Mouse (Mus musculus): ENCODE measurements around the gene Mpzl3. TPM values are rescaled to one million over a fixed set of nuclear protein-coding genes. Genes with fewer than 3 reads are reported as not detected.
"Not testable (repeated sequence)": the region's sequence is repeated elsewhere in the genome, so short reads cannot be mapped to it uniquely, and the experiment has no call there.

Mpzl3 gene
- polyA plus RNA-seq, 1 experiment from 2014 or later = 6.2 TPM

GRCm38 (mm10) chr9:45022800-45023199 lies 32.2 kb upstream of the Mpzl3 start:
- no peaks in the 10 kb centered on the region for H3K27me3 ChIP-seq (replicated peaks; ENCODE audit: control insufficient read depth, insufficient read depth, low read length)

GRCm38 (mm10) chr9:45023638-45024037 lies 31.3 kb upstream of the Mpzl3 start:
- Histone ChIP-seq H3K9me3 (ENCODE audit: control insufficient read depth, low read length) (no peaks in the 10 kb centered on the region), H3K4me3 (ENCODE audit: low read length) (no peak overlapping the region), H3K27me3 (replicated peaks; ENCODE audit: control insufficient read depth, insufficient read depth, low read length) (no peaks in the 10 kb centered on the region), H3K36me3 (ENCODE audit: control insufficient read depth, insufficient read depth, low read length) (no peaks in the 10 kb centered on the region), H3K9ac (ENCODE audit: low read depth, low read length) (no peak overlapping the region), H3K4me2 (ENCODE audit: low read depth, low read length) (no peak overlapping the region), H3K4me1 (ENCODE audit: control insufficient read depth, insufficient read depth, low read length) (no peaks in the 10 kb centered on the region), H3K27ac (ENCODE audit: low read length) (no peak overlapping the region)
- WGBS = 64% methylated on average over 3 of the region's 3 CpGs
- ATAC-seq = no peak

More at GRCm38 (mm10) chr9:45022800-45023199, 32.2 kb upstream of the Mpzl3 start:
- H3K4me1 ChIP-seq (ENCODE audit: control insufficient read depth, insufficient read depth, low read length) = no peaks in the 10 kb centered on the region
- no peak overlapping the region for H3K4me3 ChIP-seq (ENCODE audit: low read length)
- H3K36me3 ChIP-seq (ENCODE audit: control insufficient read depth, insufficient read depth, low read length) = no peaks in the 10 kb centered on the region
- 9% methylated on average over 3 of the region's 3 CpGs for WGBS
- no peak overlapping the region for H3K9ac ChIP-seq (ENCODE audit: low read depth, low read length)
- no peak overlapping the region for H3K27ac ChIP-seq (ENCODE audit: low read length)
- H3K4me2 ChIP-seq (ENCODE audit: low read depth, low read length) = no peak overlapping the region
- H3K9me3 ChIP-seq (ENCODE audit: control insufficient read depth, low read length) = no peaks in the 10 kb centered on the region
- no peak for ATAC-seq

- WGBS = 73% methylated on average over 2 of the region's 2 CpGs
- H3K36me3 ChIP-seq (ENCODE audit: control insufficient read depth, insufficient read depth, low read length) = no peaks in the 10 kb centered on the region
- H3K4me1 ChIP-seq (ENCODE audit: control insufficient read depth, insufficient read depth, low read length) = no peaks in the 10 kb centered on the region
- ATAC-seq = no peak
- no peak overlapping the region for H3K4me2 ChIP-seq (ENCODE audit: low read depth, low read length)
- no peaks in the 10 kb centered on the region for H3K27me3 ChIP-seq (replicated peaks; ENCODE audit: control insufficient read depth, insufficient read depth, low read length)
- no peak overlapping the region for H3K27ac ChIP-seq (ENCODE audit: low read length)
- H3K4me3 ChIP-seq (ENCODE audit: low read length) = no peak overlapping the region
- H3K9me3 ChIP-seq (ENCODE audit: control insufficient read depth, low read length) = no peaks in the 10 kb centered on the region
- H3K9ac ChIP-seq (ENCODE audit: low read depth, low read length) = no peak overlapping the region
Observed at GRCm38 (mm10) chr9:45024187-45024586, 30.8 kb upstream of the Mpzl3 start.

- no peaks in the 10 kb centered on the region for H3K36me3 ChIP-seq (ENCODE audit: control insufficient read depth, insufficient read depth, low read length)
- no peak for ATAC-seq
- no peaks in the 10 kb centered on the region for H3K9me3 ChIP-seq (ENCODE audit: control insufficient read depth, low read length)
- H3K4me3 ChIP-seq (ENCODE audit: low read length) = no peak overlapping the region
- WGBS = 67% methylated on average over 8 of the region's 8 CpGs
- no peak overlapping the region for H3K9ac ChIP-seq (ENCODE audit: low read depth, low read length)
- no peak overlapping the region for H3K27ac ChIP-seq (ENCODE audit: low read length)
- no peak overlapping the region for H3K4me2 ChIP-seq (ENCODE audit: low read depth, low read length)
- no peaks in the 10 kb centered on the region for H3K4me1 ChIP-seq (ENCODE audit: control insufficient read depth, insufficient read depth, low read length)
- H3K27me3 ChIP-seq (replicated peaks; ENCODE audit: control insufficient read depth, insufficient read depth, low read length) = no peaks in the 10 kb centered on the region
Observed at GRCm38 (mm10) chr9:45027376-45027775, 27.6 kb upstream of the Mpzl3 start.

- no peaks in the 10 kb centered on the region for H3K9me3 ChIP-seq (ENCODE audit: control insufficient read depth, low read length)
- 63% methylated on average over 6 of the region's 6 CpGs for WGBS
- no peak overlapping the region for H3K4me3 ChIP-seq (ENCODE audit: low read length)
- H3K27ac ChIP-seq (ENCODE audit: low read length) = no peak overlapping the region
- no peak for ATAC-seq
- H3K36me3 ChIP-seq (ENCODE audit: control insufficient read depth, insufficient read depth, low read length) = no peaks in the 10 kb centered on the region
- H3K4me1 ChIP-seq (ENCODE audit: control insufficient read depth, insufficient read depth, low read length) = no peaks in the 10 kb centered on the region
- H3K27me3 ChIP-seq (replicated peaks; ENCODE audit: control insufficient read depth, insufficient read depth, low read length) = no peaks in the 10 kb centered on the region
- no peak overlapping the region for H3K9ac ChIP-seq (ENCODE audit: low read depth, low read length)
- H3K4me2 ChIP-seq (ENCODE audit: low read depth, low read length) = no peak overlapping the region
Observed at GRCm38 (mm10) chr9:45030341-45030740, 24.6 kb upstream of the Mpzl3 start.

GRCm38 (mm10) chr9:45032261-45032660 lies 22.7 kb upstream of the Mpzl3 start:
- no peaks in the 10 kb centered on the region for H3K27me3 ChIP-seq (replicated peaks; ENCODE audit: control insufficient read depth, insufficient read depth, low read length)

GRCm38 (mm10) chr9:45034526-45034925 lies 20.5 kb upstream of the Mpzl3 start:
- no peak overlapping the region for H3K4me2 ChIP-seq (ENCODE audit: low read depth, low read length)
- no peaks in the 10 kb centered on the region for H3K9me3 ChIP-seq (ENCODE audit: control insufficient read depth, low read length)
- ATAC-seq = no peak
- no peak overlapping the region for H3K27ac ChIP-seq (ENCODE audit: low read length)
- no peak overlapping the region for H3K4me3 ChIP-seq (ENCODE audit: low read length)
- no peaks in the 10 kb centered on the region for H3K4me1 ChIP-seq (ENCODE audit: control insufficient read depth, insufficient read depth, low read length)
- no peaks in the 10 kb centered on the region for H3K36me3 ChIP-seq (ENCODE audit: control insufficient read depth, insufficient read depth, low read length)
- 84% methylated on average over 3 of the region's 3 CpGs for WGBS
- no peaks in the 10 kb centered on the region for H3K27me3 ChIP-seq (replicated peaks; ENCODE audit: control insufficient read depth, insufficient read depth, low read length)
- H3K9ac ChIP-seq (ENCODE audit: low read depth, low read length) = no peak overlapping the region

More at GRCm38 (mm10) chr9:45032261-45032660, 22.7 kb upstream of the Mpzl3 start:
- 43% methylated on average over 2 of the region's 2 CpGs for WGBS
- Histone ChIP-seq H3K27ac (ENCODE audit: low read length) (no peak overlapping the region), H3K4me1 (ENCODE audit: control insufficient read depth, insufficient read depth, low read length) (no peaks in the 10 kb centered on the region), H3K9me3 (ENCODE audit: control insufficient read depth, low read length) (no peaks in the 10 kb centered on the region), H3K4me2 (ENCODE audit: low read depth, low read length) (no peak overlapping the region), H3K36me3 (ENCODE audit: control insufficient read depth, insufficient read depth, low read length) (no peaks in the 10 kb centered on the region), H3K9ac (ENCODE audit: low read depth, low read length) (no peak overlapping the region), H3K4me3 (ENCODE audit: low read length) (no peak overlapping the region)
- ATAC-seq = no peak

GRCm38 (mm10) chr9:45037803-45038202 lies 17.2 kb upstream of the Mpzl3 start:
- not testable (repeated sequence) for H3K27me3 ChIP-seq (replicated peaks; ENCODE audit: control insufficient read depth, insufficient read depth, low read length)

GRCm38 (mm10) chr9:45039499-45039898 lies 15.5 kb upstream of the Mpzl3 start, which contains the start of gene Mpzl2:
Gene Mpzl2, plus strand, starts transcription at chr9:45039799.
- H3K9me3 ChIP-seq (ENCODE audit: control insufficient read depth, low read length) = no peaks in the 10 kb centered on the region
- peak within 1 kb of the TSS; percentile 43 for H3K4me2 ChIP-seq (ENCODE audit: low read depth, low read length)
- H3K27me3 ChIP-seq (replicated peaks; ENCODE audit: control insufficient read depth, insufficient read depth, low read length) = 0 out of 2 replicates have a peak, but pooled peaks cover 7% of the 10 kb centered on the region
- H3K4me3 ChIP-seq (ENCODE audit: low read length) = peak within 1 kb of the TSS; percentile 19
- H3K36me3 ChIP-seq (ENCODE audit: control insufficient read depth, insufficient read depth, low read length) = no peaks in the 10 kb centered on the region
- H3K27ac ChIP-seq (ENCODE audit: low read length) = peak within 1 kb of the TSS; percentile 64
- ATAC-seq = no peak
- peaks cover 4% of the 10 kb centered on the region; the same call in 1 of the 2 replicates for H3K4me1 ChIP-seq (ENCODE audit: control insufficient read depth, insufficient read depth, low read length)
- 44% methylated on average over 5 of the region's 5 CpGs for WGBS
- H3K9ac ChIP-seq (ENCODE audit: low read depth, low read length) = peak within 1 kb of the TSS; percentile 48

More at GRCm38 (mm10) chr9:45037803-45038202, 17.2 kb upstream of the Mpzl3 start:
- not testable (repeated sequence) for H3K27ac ChIP-seq (ENCODE audit: low read length); H3K4me2 ChIP-seq (ENCODE audit: low read depth, low read length); H3K9ac ChIP-seq (ENCODE audit: low read depth, low read length); H3K9me3 ChIP-seq (ENCODE audit: control insufficient read depth, low read length); H3K4me1 ChIP-seq (ENCODE audit: control insufficient read depth, insufficient read depth, low read length); ATAC-seq; H3K36me3 ChIP-seq (ENCODE audit: control insufficient read depth, insufficient read depth, low read length); H3K4me3 ChIP-seq (ENCODE audit: low read length)
- whole genome bisulfite sequencing = 90% methylated on average over 1 of the region's 1 CpGs

Data from intestine, embryonic 16.5 days (tissue).